Comparison of ENCODE assay signal across 35 mouse cellular contexts in the genomic region with DNA sequence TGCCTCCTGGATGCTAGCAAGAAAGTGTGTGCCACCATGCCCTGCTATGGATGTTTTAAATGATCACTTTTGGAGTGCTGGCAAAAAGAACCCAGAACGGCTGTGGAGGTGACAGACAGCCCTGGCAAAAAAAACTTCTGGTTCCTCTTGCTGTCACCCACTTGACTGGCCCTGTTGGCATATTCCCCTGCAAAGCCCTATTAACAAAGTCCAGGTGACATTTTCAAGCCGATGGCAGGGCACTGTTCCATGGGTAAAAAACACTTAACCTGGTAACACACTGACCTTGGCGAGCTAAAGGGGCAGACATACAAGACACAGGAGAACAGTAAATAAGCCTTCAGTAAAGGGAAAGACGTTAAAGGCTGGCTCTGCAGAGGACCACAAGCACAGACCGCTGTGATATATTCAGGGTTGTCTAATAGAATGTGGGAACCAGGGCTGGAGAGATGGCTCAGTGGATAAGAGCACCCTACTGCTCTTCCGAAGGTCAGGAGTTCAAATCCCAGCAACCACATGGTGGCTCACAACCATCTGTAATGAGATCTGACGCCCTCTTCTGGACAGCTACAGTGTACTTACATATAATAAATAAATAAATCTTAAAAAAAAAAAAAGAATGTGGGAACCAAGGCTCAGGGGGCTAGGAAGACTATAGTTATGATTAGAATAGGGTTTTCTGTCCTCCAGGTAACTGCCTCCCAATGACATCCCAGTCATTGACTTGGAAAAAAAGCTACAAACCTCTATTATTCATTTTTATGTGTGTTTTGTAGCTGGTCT. TPM values are rescaled to one million over a fixed set of nuclear protein-coding genes. Genes with fewer than 3 reads are reported as not detected.
DNase-seq lines count a peak whose midpoint lies in the region; ATAC-seq and TF ChIP-seq lines count a peak whose summit lies in the region.
"Had no signal": no experiment of that assay in that cellular context is flagged by ENCODE, and none has a peak within 500 bp of the region (broad histone marks: within the 10 kb centered on the region; RNA-seq: fewer than 3 reads in every experiment).

No protein-coding gene starts in this region.

- intact Hi-C loops in heart, postnatal 25 days (cut with DNase I) = no loop called here

- no peaks in the 10 kb centered on the region for H3K4me1 ChIP-seq in hindbrain, postnatal 0 days (ENCODE audit: insufficient read depth, low read length)
- H3K4me1 ChIP-seq in hindbrain, embryonic 12.5 days = no peaks in the 10 kb centered on the region
- H3K4me1 ChIP-seq in midbrain, postnatal 0 days (ENCODE audit: insufficient read depth, low read length) = no peaks in the 10 kb centered on the region
- no peaks in the 10 kb centered on the region for H3K4me1 ChIP-seq in midbrain, embryonic 16.5 days (ENCODE audit: control insufficient read depth, insufficient read depth, low read length)
- H3K4me1 ChIP-seq: hindbrain, embryonic 15.5 days; kidney, embryonic 15.5 days; limb, embryonic 12.5 days; neural tube, embryonic 13.5 days had no signal

- peak; percentile 91 for DNase-seq in heart, adult 11 months
- no peak for DNase-seq in heart, postnatal 25 days (ENCODE audit: low spot score)
- no peak for DNase-seq in hindbrain, postnatal 0 days (ENCODE audit: low spot score)
- DNase-seq in midbrain, postnatal 0 days (ENCODE audit: low spot score) = peak; percentile 10
- DNase-seq in adrenal gland, adult 8-10 months = no peak
- DNase-seq: cerebellum, adult 11-12 months; cerebellum, adult 9-11 months; embryo, embryonic 11 days; gastrocnemius, postnatal 10 days; kidney, adult 18-20 months; layer of hippocampus, adult 9-11 months; liver, postnatal 0 days; lung, postnatal 36 days; right cerebral cortex, postnatal 4 days; thymus, adult 2 months; thymus, postnatal 36 days had no signal

- ATAC-seq in hindbrain, postnatal 0 days = no peak
- ATAC-seq in hindbrain, embryonic 12.5 days (ENCODE audit: low FRiP score) = no peak
- ATAC-seq in midbrain, postnatal 0 days (ENCODE audit: low FRiP score) = no peak
- no peak for ATAC-seq in midbrain, embryonic 16.5 days
- ATAC-seq: forebrain, embryonic 16.5 days; liver, embryonic 12.5 days; liver, postnatal 0 days had no signal

- 0 out of 2 replicates have a peak, but pooled peaks have one; percentile 1 for TF ChIP-seq CTCF in hindbrain, postnatal 0 days (IDR thresholded peaks at IDR 0.05; ENCODE audit: low read depth)
- peak; percentile 18; the same call in 1 of the 2 replicates for TF ChIP-seq CTCF in midbrain, postnatal 0 days (IDR thresholded peaks at IDR 0.05)

- no peak overlapping the region for H3K4me2 ChIP-seq in hindbrain, postnatal 0 days (ENCODE audit: low read depth, low read length)
- no peak overlapping the region for H3K4me2 ChIP-seq in hindbrain, embryonic 12.5 days (replicated peaks)
- H3K4me2 ChIP-seq in midbrain, postnatal 0 days (ENCODE audit: low read depth, low read length, poor library complexity, severe bottlenecking) = no peak overlapping the region
- H3K4me2 ChIP-seq in midbrain, embryonic 16.5 days (ENCODE audit: low read length) = no peak overlapping the region
- H3K4me2 ChIP-seq: hindbrain, embryonic 15.5 days; kidney, embryonic 15.5 days; limb, embryonic 12.5 days; liver, embryonic 12.5 days; midbrain, embryonic 11.5 days; neural tube, embryonic 13.5 days had no signal

- no peak overlapping the region for H3K27ac ChIP-seq in hindbrain, postnatal 0 days
- no peak overlapping the region for H3K27ac ChIP-seq in hindbrain, embryonic 12.5 days
- H3K27ac ChIP-seq in midbrain, postnatal 0 days (ENCODE audit: low read depth, low read length) = no peak overlapping the region
- H3K27ac ChIP-seq in midbrain, embryonic 16.5 days (ENCODE audit: low read length) = no peak overlapping the region
- H3K27ac ChIP-seq: hindbrain, embryonic 15.5 days; kidney, embryonic 15.5 days; limb, embryonic 12.5 days; liver, embryonic 12.5 days; neural tube, embryonic 13.5 days had no signal

- no peaks in the 10 kb centered on the region for H3K27me3 ChIP-seq in hindbrain, postnatal 0 days (ENCODE audit: insufficient read depth, low read length)
- no peaks in the 10 kb centered on the region for H3K27me3 ChIP-seq in hindbrain, embryonic 12.5 days
- no peaks in the 10 kb centered on the region for H3K27me3 ChIP-seq in midbrain, postnatal 0 days (ENCODE audit: insufficient read depth, low read length)
- no peaks in the 10 kb centered on the region for H3K27me3 ChIP-seq in midbrain, embryonic 16.5 days (ENCODE audit: control insufficient read depth, insufficient read depth, low read depth, low read length)
- H3K27me3 ChIP-seq: hindbrain, embryonic 15.5 days; kidney, embryonic 15.5 days; limb, embryonic 12.5 days; liver, embryonic 12.5 days; neural tube, embryonic 13.5 days had no signal

- peaks cover 74% of the 10 kb centered on the region for H3K36me3 ChIP-seq in hindbrain, postnatal 0 days (ENCODE audit: insufficient read depth, low read length)
- peaks cover 90% of the 10 kb centered on the region for H3K36me3 ChIP-seq in hindbrain, embryonic 12.5 days
- H3K36me3 ChIP-seq in midbrain, postnatal 0 days (ENCODE audit: insufficient read depth, low read length) = peaks cover 68% of the 10 kb centered on the region
- H3K36me3 ChIP-seq in midbrain, embryonic 16.5 days (ENCODE audit: control insufficient read depth, insufficient read depth, low read length) = peaks cover 50% of the 10 kb centered on the region

- no peak overlapping the region for H3K4me3 ChIP-seq in hindbrain, postnatal 0 days (ENCODE audit: low read length)
- H3K4me3 ChIP-seq in hindbrain, embryonic 12.5 days = no peak overlapping the region
- no peak overlapping the region for H3K4me3 ChIP-seq in midbrain, postnatal 0 days (ENCODE audit: low read depth, low read length)
- no peak overlapping the region for H3K4me3 ChIP-seq in midbrain, embryonic 16.5 days (ENCODE audit: low read depth, low read length)
- H3K4me3 ChIP-seq: erythroblast, embryonic 14.5 days; hindbrain, embryonic 15.5 days; kidney, embryonic 15.5 days; limb, embryonic 12.5 days; liver, embryonic 12.5 days; neural tube, embryonic 13.5 days had no signal

- no peaks in the 10 kb centered on the region for H3K9me3 ChIP-seq in hindbrain, postnatal 0 days (ENCODE audit: low read length)
- H3K9me3 ChIP-seq in hindbrain, embryonic 12.5 days (replicated peaks) = no peaks in the 10 kb centered on the region
- no peaks in the 10 kb centered on the region for H3K9me3 ChIP-seq in midbrain, postnatal 0 days (ENCODE audit: low read length)
- no peaks in the 10 kb centered on the region for H3K9me3 ChIP-seq in midbrain, embryonic 16.5 days (replicated peaks; ENCODE audit: control insufficient read depth, low read length, poor library complexity, severe bottlenecking)
- H3K9me3 ChIP-seq: hindbrain, embryonic 15.5 days; kidney, embryonic 15.5 days; limb, embryonic 12.5 days; liver, embryonic 12.5 days; neural tube, embryonic 13.5 days had no signal

- H3K9ac ChIP-seq in hindbrain, postnatal 0 days (replicated peaks; ENCODE audit: low read length) = no peak overlapping the region
- H3K9ac ChIP-seq in hindbrain, embryonic 12.5 days = no peak overlapping the region
- no peak overlapping the region for H3K9ac ChIP-seq in midbrain, postnatal 0 days (replicated peaks; ENCODE audit: low read length, poor library complexity, severe bottlenecking)
- no peak overlapping the region for H3K9ac ChIP-seq in midbrain, embryonic 16.5 days (ENCODE audit: low read depth, low read length)
- H3K9ac ChIP-seq: hindbrain, embryonic 15.5 days; kidney, embryonic 15.5 days; limb, embryonic 12.5 days; liver, embryonic 12.5 days; liver, postnatal 0 days; neural tube, embryonic 13.5 days had no signal

- WGBS in hindbrain, postnatal 0 days = 85% methylated on average over 7 of the region's 7 CpGs
- WGBS in hindbrain, embryonic 12.5 days = 83% methylated on average over 7 of the region's 7 CpGs
- WGBS in midbrain, postnatal 0 days = 83% methylated on average over 7 of the region's 7 CpGs
- 85% methylated on average over 7 of the region's 7 CpGs for WGBS in midbrain, embryonic 16.5 days

RNA-seq across cellular contexts. Expression of a gene that starts 29.6 kb away (rescaled TPM):
- not detected for total RNA-seq in heart, postnatal 25 days (2021)
- 0.25 and 0.47 TPM in 2 replicates for total RNA-seq in hindbrain, postnatal 0 days (2014; rRNA removed)
- 0.20 TPM in 2 replicates for polyA plus RNA-seq in hindbrain, postnatal 0 days (2015; fragmentation: Nextera tagmentation; extraction: Ambion mirVana)
- not detected in 2 replicates for polyA plus RNA-seq in hindbrain, embryonic 12.5 days (2016; fragmentation: Nextera tagmentation; extraction: Ambion mirVana)
- not detected in 2 replicates for total RNA-seq in midbrain, postnatal 0 days (2014; rRNA removed)
- 0.17 and 0.21 TPM in 2 replicates for polyA plus RNA-seq in midbrain, postnatal 0 days (2015; fragmentation: Nextera tagmentation; extraction: Ambion mirVana)
- polyA plus RNA-seq in midbrain, embryonic 16.5 days (2015; fragmentation: Nextera tagmentation; extraction: Ambion mirVana) = 0.15 TPM in 1 of 2 replicates, not detected in the other
- not detected for total RNA-seq in adrenal gland, adult 8-10 months (2022)
- total RNA-seq: adrenal gland, adult 18-20 months; hematopoietic stem cell, adult 5-6 weeks; left cerebral cortex, postnatal 25 days; megakaryocyte, adult 5-6 weeks had no signal
- polyA plus RNA-seq: embryonic facial prominence, embryonic 14.5 days; erythroblast, embryonic 14.5 days; forebrain, embryonic 11.5 days; forebrain, embryonic 16.5 days; heart, embryonic 14.5 days; hindbrain, embryonic 15.5 days; intestine, embryonic 14.5 days; kidney, embryonic 15.5 days; limb, embryonic 12.5 days; liver, postnatal 0 days; lung, embryonic 16.5 days; midbrain, embryonic 11.5 days; neural tube, embryonic 13.5 days had no signal

RNA-seq across cellular contexts. Expression of a gene that starts 31.7 kb away (rescaled TPM):
- 100 to 1,000 TPM; 334 to 358 TPM for total RNA-seq in heart, postnatal 25 days (2021)
- total RNA-seq in hindbrain, postnatal 0 days (2014; rRNA removed) = 100 and 137 TPM in 2 replicates
- 19.9 and 22.7 TPM in 2 replicates for polyA plus RNA-seq in hindbrain, postnatal 0 days (2015; fragmentation: Nextera tagmentation; extraction: Ambion mirVana)
- polyA plus RNA-seq in hindbrain, embryonic 12.5 days (2016; fragmentation: Nextera tagmentation; extraction: Ambion mirVana) = 36.1 and 36.4 TPM in 2 replicates
- total RNA-seq in midbrain, postnatal 0 days (2014; rRNA removed) = 85.4 and 88.6 TPM in 2 replicates
- 23.5 and 25.0 TPM in 2 replicates for polyA plus RNA-seq in midbrain, postnatal 0 days (2015; fragmentation: Nextera tagmentation; extraction: Ambion mirVana)
- polyA plus RNA-seq in midbrain, embryonic 16.5 days (2015; fragmentation: Nextera tagmentation; extraction: Ambion mirVana) = 28.1 and 29.5 TPM in 2 replicates
- total RNA-seq in adrenal gland, adult 8-10 months (2022) = 10 to 100 TPM; 82.8 to 96.1 (median 90.0) TPM

RNA-seq across cellular contexts. Expression of a gene that starts 49.2 kb away (rescaled TPM):
- under 1 TPM in 1 of 2 experiments, not detected in 1; 0.18 TPM for total RNA-seq in heart, postnatal 25 days (2021)
- 0.10 and 0.18 TPM in 2 replicates for total RNA-seq in hindbrain, postnatal 0 days (2014; rRNA removed)
- polyA plus RNA-seq in hindbrain, postnatal 0 days (2015; fragmentation: Nextera tagmentation; extraction: Ambion mirVana) = 0.32 and 0.44 TPM in 2 replicates
- polyA plus RNA-seq in hindbrain, embryonic 12.5 days (2016; fragmentation: Nextera tagmentation; extraction: Ambion mirVana) = 0.36 TPM in 1 of 2 replicates, not detected in the other
- 0.09 and 0.44 TPM in 2 replicates for total RNA-seq in midbrain, postnatal 0 days (2014; rRNA removed)
- polyA plus RNA-seq in midbrain, postnatal 0 days (2015; fragmentation: Nextera tagmentation; extraction: Ambion mirVana) = 0.23 and 0.58 TPM in 2 replicates
- 0.21 TPM in 1 of 2 replicates, not detected in the other for polyA plus RNA-seq in midbrain, embryonic 16.5 days (2015; fragmentation: Nextera tagmentation; extraction: Ambion mirVana)
- under 1 TPM in 2 of 4 experiments, not detected in 2; 0.15 to 0.17 TPM for total RNA-seq in adrenal gland, adult 8-10 months (2022)
- total RNA-seq: adrenal gland, adult 18-20 months; hematopoietic stem cell, adult 5-6 weeks; megakaryocyte, adult 5-6 weeks had no signal
- polyA plus RNA-seq: erythroblast, embryonic 14.5 days; heart, embryonic 14.5 days had no signal

Comparison
In these comparisons a context has a peak if more than half of its experiments do, and no peak if none do; other contexts are left out.
1. DNase-seq: peak in heart, adult 11 months (single experiment) and midbrain, postnatal 0 days (single experiment); none in heart, postnatal 25 days (single experiment), hindbrain, postnatal 0 days (single experiment) and adrenal gland, adult 8-10 months (single experiment).